Mouse (Mus musculus) heart, embryonic 10.5 days (tissue): ENCODE data around the gene Myg1. TPM values are rescaled to one million over a fixed set of nuclear protein-coding genes. Genes with fewer than 3 reads are reported as not detected.
"Not testable (repeated sequence)": the region's sequence is repeated elsewhere in the genome, so short reads cannot be mapped to it uniquely, and the experiment has no call there.

ENCODE experiments used
- DNase-seq: peaks from one replicate; pipeline ENCODE4 v3.0.0-alpha.2; 2017; ENCODE audit warnings: low spot score
- H3K27ac ChIP-seq: fragments of 300-500 bp; sonication (generic); 2 replicates; pipeline ENCODE4 v1.5.1; 2016; ENCODE audit warnings: mild to moderate bottlenecking
- H3K27me3 ChIP-seq: fragments of 300-500 bp; sonication (generic); 2 replicates; pipeline ENCODE4 v1.6.1; 2016; ENCODE audit warnings: mild to moderate bottlenecking; ENCODE audit not compliant: poor library complexity, insufficient read depth, severe bottlenecking
- H3K36me3 ChIP-seq: fragments of 300-500 bp; sonication (generic); 2 replicates; pipeline ENCODE4 v1.6.1; 2016; ENCODE audit warnings: mild to moderate bottlenecking, moderate library complexity
- H3K4me1 ChIP-seq: fragments of 300-500 bp; sonication (generic); 2 replicates; pipeline ENCODE4 v1.6.1; 2016; ENCODE audit warnings: mild to moderate bottlenecking
- H3K4me3 ChIP-seq: fragments of 300-500 bp; sonication (generic); 2 replicates; pipeline ENCODE4 v1.5.1; 2016; ENCODE audit warnings: mild to moderate bottlenecking, moderate library complexity
- H3K9me3 ChIP-seq: fragments of 300-500 bp; sonication (generic); 2 replicates; pipeline ENCODE4 v1.6.1; 2016; ENCODE audit warnings: mild to moderate bottlenecking, moderate library complexity
- WGBS: fragments of 180-500 bp; shearing (Covaris S2); methylation state at CpG from one replicate; pipeline ENCODE4 v1.1.7; 2016; 5-methylcytosine and 5-hydroxymethylcytosine counted together
- polyA plus RNA-seq: library from polyadenylated mRNA; unstranded; fragments of >200 nt; fragmentation: Nextera tagmentation; extraction: Ambion mirVana; gene quantifications from 2 replicates; pipeline ENCODE4 v1.2.1, GENCODE M21; 2016

Myg1 gene
- polyA plus RNA-seq, 1 experiment from 2014 or later: 94.3 TPM

- Histone ChIP-seq H3K27me3 (no peaks in the 10 kb centered on the region), H3K4me3 (peak overlapping the region; percentile 4), H3K27ac (no peak overlapping the region), H3K4me1 (peaks cover 8% of the 10 kb centered on the region; the same call in 1 of the 2 replicates), H3K36me3 (peaks cover 63% of the 10 kb centered on the region), H3K9me3 (no peaks in the 10 kb centered on the region)
- no peak for DNase-seq
- WGBS: 68% methylated on average over 12 of the region's 12 CpGs
Observed at GRCm38 (mm10) chr15:102324654-102325473, 6.6 kb upstream of the Myg1 start.

GRCm38 (mm10) chr15:102326022-102326576 is 5.4 kb upstream of the Myg1 start, which contains the start of gene Pfdn5:
Gene Pfdn5, plus strand, starts transcription at chr15:102326116.
- Histone ChIP-seq H3K9me3 (no peaks in the 10 kb centered on the region), H3K4me1 (peaks cover 8% of the 10 kb centered on the region; the same call in 1 of the 2 replicates), H3K27me3 (no peaks in the 10 kb centered on the region), H3K36me3 (peaks cover 60% of the 10 kb centered on the region), H3K4me3 (peak within 1 kb of the TSS; percentile 75), H3K27ac (peak within 1 kb of the TSS; percentile 94)
- peak; percentile 91 for DNase-seq
- WGBS: under 1% methylated on average over 40 of the region's 40 CpGs

GRCm38 (mm10) chr15:102326892-102327291 is 4.6 kb upstream of the Myg1 start:
- peaks cover 52% of the 10 kb centered on the region for H3K36me3 ChIP-seq
- peaks cover 12% of the 10 kb centered on the region for H3K4me1 ChIP-seq
- peak overlapping the region; percentile 75 for H3K4me3 ChIP-seq
- 0 out of 2 replicates have a peak overlapping the region, but pooled peaks have one; percentile 94 for H3K27ac ChIP-seq
- no peaks in the 10 kb centered on the region for H3K27me3 ChIP-seq
- H3K9me3 ChIP-seq: no peaks in the 10 kb centered on the region
- DNase-seq: no peak
- WGBS: 61% methylated on average over 8 of the region's 8 CpGs

- WGBS: 85% methylated on average over 8 of the region's 8 CpGs
- Histone ChIP-seq H3K36me3 (peaks cover 77% of the 10 kb centered on the region), H3K27me3 (no peaks in the 10 kb centered on the region), H3K9me3 (no peaks in the 10 kb centered on the region), H3K4me3 (no peak overlapping the region), H3K27ac (no peak overlapping the region), H3K4me1 (peaks cover 19% of the 10 kb centered on the region)
- no peak for DNase-seq
Observed at GRCm38 (mm10) chr15:102335254-102335653, 3.7 kb downstream of the Myg1 start.

GRCm38 (mm10) chr15:102335925-102336324 is 4.4 kb downstream of the Myg1 start:
- peaks cover 76% of the 10 kb centered on the region for H3K36me3 ChIP-seq
- H3K27ac ChIP-seq, H3K27me3 ChIP-seq, H3K4me3 ChIP-seq, H3K9me3 ChIP-seq, DNase-seq: not testable (repeated sequence)
- H3K4me1 ChIP-seq: peaks cover 19% of the 10 kb centered on the region
- 92% methylated on average over 5 of the region's 5 CpGs for WGBS

GRCm38 (mm10) chr15:102336946-102337345 is 5.4 kb downstream of the Myg1 start:
- DNase-seq: no peak
- Histone ChIP-seq H3K9me3 (no peaks in the 10 kb centered on the region), H3K27me3 (no peaks in the 10 kb centered on the region), H3K36me3 (peaks cover 76% of the 10 kb centered on the region), H3K4me3 (no peak overlapping the region), H3K27ac (no peak overlapping the region), H3K4me1 (peaks cover 14% of the 10 kb centered on the region)
- 84% methylated on average over 4 of the region's 4 CpGs for WGBS

DNA sequence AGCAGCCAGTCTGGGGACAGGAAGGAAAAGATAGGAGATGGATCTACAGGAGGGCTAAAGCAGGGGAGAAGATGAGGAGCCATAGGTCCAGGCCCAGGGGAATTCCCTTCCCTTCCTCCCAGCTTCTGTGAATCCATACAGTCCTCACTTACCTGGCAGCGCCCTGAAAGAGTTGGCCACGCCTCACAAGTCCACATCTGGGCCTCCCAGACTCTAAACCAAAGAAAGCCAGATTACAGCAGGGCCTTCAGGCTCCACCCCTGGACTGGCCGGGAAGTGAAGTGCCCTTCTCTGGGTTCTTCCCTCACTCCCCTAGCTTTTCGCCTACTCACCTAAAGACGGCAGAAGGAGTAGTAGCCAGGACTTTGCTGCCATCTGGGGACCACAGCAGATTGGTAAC is 8.1 kb downstream of the Myg1 start:
- H3K27me3 ChIP-seq: no peaks in the 10 kb centered on the region
- WGBS: 64% methylated on average over 5 of the region's 5 CpGs
- H3K36me3 ChIP-seq: peaks cover 67% of the 10 kb centered on the region
- no peaks in the 10 kb centered on the region for H3K4me1 ChIP-seq
- no peak overlapping the region for H3K27ac ChIP-seq
- no peak overlapping the region for H3K4me3 ChIP-seq
- DNase-seq: no peak
- H3K9me3 ChIP-seq: no peaks in the 10 kb centered on the region

DNA sequence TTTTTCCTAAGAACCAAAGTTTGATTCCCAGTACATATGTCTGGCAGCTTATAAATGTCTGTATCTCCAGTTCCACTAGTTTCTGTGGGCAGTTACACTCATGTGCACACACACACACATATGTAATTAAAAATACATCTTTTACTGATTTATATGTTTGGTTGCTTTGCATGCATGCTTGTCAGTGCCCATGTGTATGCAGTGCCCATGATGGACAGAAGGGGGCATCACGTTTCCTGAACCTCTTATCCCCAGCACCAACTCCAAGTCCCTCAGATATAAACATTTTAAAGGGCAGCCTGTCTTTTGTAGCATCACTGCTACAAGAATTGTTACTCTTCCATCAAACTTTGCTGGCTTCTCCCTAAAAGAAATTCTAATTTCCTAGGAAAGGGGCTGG is 10.1 kb downstream of the Myg1 start:
- WGBS: 2% methylated on average over 1 of the region's 1 CpGs
- Histone ChIP-seq H3K36me3 (peaks cover 70% of the 10 kb centered on the region), H3K4me3 (no peak overlapping the region), H3K4me1 (no peaks in the 10 kb centered on the region), H3K27me3 (no peaks in the 10 kb centered on the region), H3K9me3 (no peaks in the 10 kb centered on the region), H3K27ac (no peak overlapping the region)
- no peak for DNase-seq

- no peak for DNase-seq
- Histone ChIP-seq H3K4me1 (peaks cover under 1% of the 10 kb centered on the region; the same call in 1 of the 2 replicates), H3K36me3 (peaks cover 57% of the 10 kb centered on the region), H3K27me3 (no peaks in the 10 kb centered on the region), H3K27ac (no peak overlapping the region), H3K4me3 (no peak overlapping the region), H3K9me3 (no peaks in the 10 kb centered on the region)
- 88% methylated on average over 3 of the region's 3 CpGs for WGBS
Observed at GRCm38 (mm10) chr15:102344490-102344889, 13.0 kb downstream of the Myg1 start.

DNA sequence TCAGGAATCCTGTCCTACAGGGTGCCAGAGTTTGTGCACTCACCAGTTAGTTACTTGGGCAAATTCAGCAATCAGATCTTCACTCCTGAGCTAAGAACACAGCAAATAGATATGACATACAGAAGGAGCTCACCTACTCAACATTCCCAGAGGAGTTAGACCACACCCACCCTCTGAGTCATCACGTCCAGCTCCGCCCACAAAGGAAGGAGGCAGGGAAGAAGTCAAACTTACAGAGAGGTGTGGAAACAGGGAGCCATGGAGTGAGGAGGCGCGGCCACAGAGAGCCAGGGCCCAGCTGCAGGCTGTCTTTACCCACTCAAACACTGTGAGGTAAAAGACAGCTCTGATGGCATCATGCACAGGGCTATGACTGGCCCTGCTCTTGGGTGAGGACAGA is 14.9 kb downstream of the Myg1 start:
- H3K27me3 ChIP-seq: no peaks in the 10 kb centered on the region
- DNase-seq: no peak
- H3K4me3 ChIP-seq: no peak overlapping the region
- no peaks in the 10 kb centered on the region for H3K9me3 ChIP-seq
- peaks cover 46% of the 10 kb centered on the region for H3K36me3 ChIP-seq
- H3K27ac ChIP-seq: no peak overlapping the region
- H3K4me1 ChIP-seq: peaks cover 10% of the 10 kb centered on the region
- 77% methylated on average over 4 of the region's 4 CpGs for WGBS

DNA sequence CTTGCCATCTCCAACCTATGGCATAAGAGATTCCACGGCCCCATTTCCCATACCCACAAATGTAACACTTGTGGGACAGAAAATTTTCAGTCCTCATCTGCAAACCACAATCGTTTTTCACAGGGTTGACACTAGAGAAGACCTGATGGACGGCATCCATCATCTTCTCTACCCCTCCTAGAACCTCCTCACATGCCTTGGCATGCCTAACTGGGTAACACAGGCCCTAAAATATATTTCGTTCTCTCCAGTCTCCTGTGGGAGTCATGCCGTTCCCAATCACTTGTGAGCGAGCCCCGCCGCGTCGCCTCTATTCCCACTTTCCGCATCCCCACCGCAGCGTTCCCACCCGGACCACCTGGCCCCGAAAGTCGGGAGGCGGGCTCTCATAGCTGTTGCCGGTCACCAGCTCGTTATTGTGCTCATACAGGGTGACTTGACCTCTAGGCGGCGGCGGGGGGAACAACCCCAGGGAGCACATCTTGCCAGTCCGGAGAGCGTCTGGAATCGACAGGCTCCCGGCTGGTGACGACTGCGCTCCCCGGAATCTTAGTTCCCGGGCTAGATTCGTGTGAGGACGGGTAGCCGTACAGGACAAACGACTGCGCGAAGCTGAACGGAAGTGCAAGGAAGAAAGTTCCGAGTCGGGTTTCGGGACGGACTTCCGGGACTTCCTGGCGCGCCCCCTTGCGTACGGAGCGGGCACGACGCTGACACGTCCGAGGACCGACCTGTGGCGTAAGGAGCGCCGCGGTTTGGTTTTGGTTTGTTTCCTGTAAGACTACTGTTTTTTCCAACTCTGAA is 18.8 kb downstream of the Myg1 start, which contains the start of gene Aaas:
Gene Aaas (minus strand): TSS at position 634 of the 804 bp plus-strand sequence.
- Histone ChIP-seq H3K36me3 (peaks cover 28% of the 10 kb centered on the region), H3K4me1 (peaks cover 17% of the 10 kb centered on the region)
- under 1% methylated on average over 56 of the region's 56 CpGs for WGBS

GRCm38 (mm10) chr15:102350942-102351291 is 19.4 kb downstream of the Myg1 start:
- WGBS: 8% methylated on average over 11 of the region's 11 CpGs
- Histone ChIP-seq H3K36me3 (peaks cover 23% of the 10 kb centered on the region), H3K9me3 (no peaks in the 10 kb centered on the region), H3K4me3 (peak overlapping the region; percentile 92), H3K27ac (peak overlapping the region; percentile 91), H3K4me1 (peaks cover 23% of the 10 kb centered on the region), H3K27me3 (peaks cover 3% of the 10 kb centered on the region)
- DNase-seq: no peak

More for the DNA sequence above, 18.8 kb downstream of the Myg1 start, which contains the start of gene Aaas:
- H3K4me3 ChIP-seq: peak within 1 kb of the TSS; percentile 92
- no peaks in the 10 kb centered on the region for H3K27me3 ChIP-seq
- H3K27ac ChIP-seq: peak within 1 kb of the TSS; percentile 91
- DNase-seq: peak; percentile 97
- no peaks in the 10 kb centered on the region for H3K9me3 ChIP-seq
